ENCODE assay signal across 27 mouse cellular contexts in genomic region chr4:114938248-114938647, GRCm38 (mm10). TPM values are rescaled to one million over a fixed set of nuclear protein-coding genes. Genes with fewer than 3 reads are reported as not detected.
"Had no signal": no experiment of that assay in that cellular context is flagged by ENCODE, and none has a peak within 500 bp of the region (broad histone marks: within the 10 kb centered on the region; RNA-seq: fewer than 3 reads in every experiment).

No protein-coding gene starts in this region.

- H3K36me3 ChIP-seq: midbrain, embryonic 10.5 days; midbrain, embryonic 12.5 days; neural tube, embryonic 12.5 days had no signal

- DNase-seq: lung, adult 18-20 months; lung, embryonic 14.5 days; lung, postnatal 10 days; lung, postnatal 4 days; midbrain, embryonic 14.5 days; retina, postnatal 1 day; right cerebral cortex, adult 18-20 months; right cerebral cortex, postnatal 25 days; right cerebral cortex, postnatal 4 days; spleen, adult 18-20 months; thymus, adult 18-20 months; thymus, postnatal 14 days; thymus, postnatal 36 days had no signal

- H3K4me2 ChIP-seq: lung, embryonic 14.5 days; midbrain, embryonic 12.5 days; neural tube, embryonic 12.5 days had no signal

- H3K4me3 ChIP-seq: midbrain, embryonic 10.5 days; midbrain, embryonic 12.5 days; neural tube, embryonic 12.5 days had no signal

RNA-seq across cellular contexts. Expression of gene Foxe3, which starts 12.4 kb away (rescaled TPM):
- total RNA-seq: megakaryocyte, adult 5-6 weeks; megakaryocyte-erythroid progenitor cell, adult 5-6 weeks; neutrophil, adult 5-6 weeks had no signal
- polyA plus RNA-seq: liver, embryonic 16.5 days; lung, embryonic 14.5 days; lung, embryonic 16.5 days; midbrain, embryonic 14.5 days; midbrain, embryonic 16.5 days; neural tube, embryonic 12.5 days; neural tube, embryonic 14.5 days; small intestine, adult 2 months; stomach, embryonic 14.5 days; stomach, embryonic 16.5 days; thymus, postnatal 0 days had no signal

RNA-seq across cellular contexts. Expression of gene Foxd2, which starts 29.6 kb away (rescaled TPM):
- polyA plus RNA-seq: liver, embryonic 16.5 days; neural tube, embryonic 14.5 days; stomach, embryonic 14.5 days; stomach, embryonic 16.5 days had no signal
